Mouse (Mus musculus): ENCODE data around the gene Rin1.

The Rin1 gene

GRCm38 (mm10) chr19:5095887-5096474 lies 45.7 kb downstream of the Rin1 start:
- no peak for DNase-seq

DNA sequence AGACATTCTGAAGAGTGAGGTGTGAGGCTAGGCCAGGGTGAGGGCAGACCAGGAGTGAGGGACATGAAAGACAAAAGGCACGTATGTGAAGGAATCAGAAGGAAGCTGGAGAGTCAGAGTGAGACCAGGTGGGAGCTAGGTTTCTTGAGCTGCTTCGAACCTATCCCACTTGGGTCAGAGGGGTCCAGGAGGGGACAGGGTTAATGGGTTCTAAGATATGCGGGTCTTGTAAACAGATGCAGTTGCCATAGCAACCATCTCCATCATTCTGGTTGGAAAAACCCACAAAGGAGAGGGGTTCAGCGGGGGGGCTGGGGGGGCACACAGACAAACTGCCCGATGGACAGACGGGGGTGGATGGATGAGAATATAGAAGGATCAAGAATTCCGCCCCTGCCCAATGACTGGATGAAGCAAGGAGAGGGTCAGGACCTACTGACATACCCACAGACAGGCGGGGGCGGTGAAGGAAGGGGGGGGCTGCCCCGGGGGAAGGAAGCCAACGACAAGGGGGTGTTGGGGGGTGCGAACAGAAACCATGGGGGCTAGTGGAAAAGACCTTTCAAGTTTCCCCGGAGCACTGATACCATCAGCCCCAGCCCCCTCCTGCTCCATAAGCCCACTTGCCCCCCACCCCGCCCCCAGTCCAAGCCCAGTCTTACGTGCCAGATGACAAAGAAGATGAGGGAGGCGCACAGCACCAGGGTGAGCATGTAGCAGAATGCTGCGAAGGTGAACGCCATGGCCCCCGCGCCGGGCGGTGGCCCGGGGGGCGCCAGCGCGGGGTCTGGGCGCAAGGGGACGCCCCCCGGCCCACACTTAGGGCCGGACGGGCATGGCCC lies 47.5 kb downstream of the Rin1 start:
- no peak for DNase-seq

DNA sequence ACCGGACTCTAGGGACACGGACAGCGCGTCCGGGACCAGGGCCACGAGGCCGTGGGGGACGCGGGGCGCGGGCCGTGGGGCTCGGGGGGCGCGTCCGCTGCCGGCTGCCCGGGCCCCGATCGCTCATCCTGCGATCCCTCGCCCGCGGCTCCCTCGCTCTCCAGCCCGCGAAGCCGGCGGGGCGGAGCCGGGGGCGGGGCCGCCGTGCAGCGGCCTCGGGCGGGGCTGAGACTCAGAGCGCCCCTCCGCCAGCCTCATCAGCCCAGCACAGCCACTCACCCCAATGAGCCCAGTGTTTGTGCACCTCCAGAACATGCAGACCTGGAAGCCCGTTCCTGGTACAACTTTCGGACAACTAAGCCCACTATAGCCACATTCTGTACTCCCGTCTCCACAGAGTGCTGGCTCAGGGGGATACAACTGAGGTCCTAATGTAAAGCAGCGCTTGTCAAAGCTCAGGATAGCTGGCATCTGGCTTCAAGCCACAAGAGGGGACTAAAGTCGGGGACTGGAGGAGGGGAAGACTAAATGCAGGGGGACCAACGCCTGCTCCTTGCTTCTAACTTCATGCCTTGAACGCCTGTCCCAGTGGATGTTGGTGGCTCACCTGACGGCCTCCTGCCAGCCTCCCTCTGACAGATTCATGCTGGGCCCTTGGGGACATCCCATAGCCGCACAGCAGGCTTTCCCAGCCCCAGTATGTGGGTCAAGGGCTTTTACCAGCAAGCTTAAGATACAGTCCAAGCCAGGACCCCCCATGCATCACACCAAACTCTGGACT lies 48.3 kb downstream of the Rin1 start, which contains the start of gene Cnih2:
TSS of gene Cnih2 (minus strand) at position 159 of the 781 bp plus-strand sequence.
- DNase-seq, result peak; percentile 72 to 75

GRCm38 (mm10) chr19:5106074-5106473 lies 55.8 kb downstream of the Rin1 start:
- DNase-seq, result no peak

Data from lung, postnatal 4 days (tissue).